Mouse (Mus musculus): ENCODE results near the gene Arpc2. TPM values are rescaled to one million over a fixed set of nuclear protein-coding genes. Genes with fewer than 3 reads are reported as not detected.

Gene Arpc2
- total and polyA plus RNA-seq, 3 experiments: 108 to 423 (median 141) TPM

DNA sequence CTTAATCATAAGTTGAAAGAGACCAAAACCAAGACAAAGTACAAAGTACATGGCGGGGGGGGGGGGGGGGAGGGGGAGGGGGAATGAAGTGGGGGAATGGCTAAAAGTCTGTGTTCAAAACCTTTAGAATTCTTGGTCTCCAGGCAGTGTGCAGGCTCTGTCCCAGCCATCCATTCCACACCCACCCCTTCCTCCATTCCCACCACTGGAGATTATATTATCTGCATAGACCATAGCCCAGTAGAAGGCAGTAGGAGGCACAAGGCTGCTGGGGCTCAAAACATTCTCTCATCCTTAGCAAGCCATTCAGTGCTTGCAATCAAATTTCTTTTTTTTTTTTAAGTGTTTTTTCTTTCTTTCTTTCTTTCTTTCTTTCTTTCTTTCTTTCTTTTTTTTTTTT is 4.9 kb upstream of the Arpc2 start:
- no peaks in the 10 kb centered on the region for H3K9me3 ChIP-seq (replicated peaks; ENCODE audit: insufficient read depth, low read length)
- H3K27me3 ChIP-seq (ENCODE audit: control insufficient read depth in 1 of 2, insufficient read depth in 2 of 2, low read length in 2 of 2): no peaks in the 10 kb centered on the region
- no peak overlapping the region for H3K27ac ChIP-seq (ENCODE audit: control insufficient read depth, low read depth, low read length)
- peaks cover 0 to 19% of the 10 kb centered on the region in 2 experiments; a peak in 2 of 4 replicates for H3K4me1 ChIP-seq (ENCODE audit: control insufficient read depth in 1 of 2, insufficient read depth in 2 of 2, low read length in 2 of 2)
- no peak for DNase-seq (ENCODE audit: low read depth, low spot score)
- TF ChIP-seq EP300 (IDR thresholded peaks at IDR 0.05; ENCODE audit: low read depth in 1 of 2, low read length in 2 of 2): no peak
- H3K9ac ChIP-seq (ENCODE audit: control insufficient read depth, low read depth, low read length, poor library complexity, severe bottlenecking): no peak overlapping the region
- no peak overlapping the region for H3K4me3 ChIP-seq (ENCODE audit: control insufficient read depth in 1 of 2, insufficient read depth in 1 of 2, low read depth in 2 of 2, low read length in 2 of 2)
- H3K36me3 ChIP-seq (ENCODE audit: control insufficient read depth in 1 of 2, insufficient read depth in 2 of 2, low read length in 2 of 2): peaks cover 0 to 13% of the 10 kb centered on the region in 2 experiments; a peak in 2 of 4 replicates
- H3K79me2 ChIP-seq (ENCODE audit: control insufficient read depth, insufficient read depth, low read length, poor library complexity): no peaks in the 10 kb centered on the region

GRCm38 (mm10) chr1:74236590-74237317 is 870 bp downstream of the Arpc2 start:
- H3K4me1 ChIP-seq (ENCODE audit: control insufficient read depth in 1 of 2, insufficient read depth in 2 of 2, low read length in 2 of 2): peaks cover 9 to 29% of the 10 kb centered on the region in 2 experiments
- no peaks in the 10 kb centered on the region for H3K27me3 ChIP-seq (ENCODE audit: control insufficient read depth in 1 of 2, insufficient read depth in 2 of 2, low read length in 2 of 2)
- H3K9me3 ChIP-seq (replicated peaks; ENCODE audit: insufficient read depth, low read length): no peaks in the 10 kb centered on the region
- DNase-seq (ENCODE audit: low read depth, low spot score): peak; percentile 79
- peaks cover 0 to 35% of the 10 kb centered on the region in 2 experiments; a peak in 3 of 4 replicates for H3K36me3 ChIP-seq (ENCODE audit: control insufficient read depth in 1 of 2, insufficient read depth in 2 of 2, low read length in 2 of 2)
- H3K27ac ChIP-seq (ENCODE audit: control insufficient read depth, low read depth, low read length): peak overlapping the region; percentile 87
- H3K9ac ChIP-seq (ENCODE audit: control insufficient read depth, low read depth, low read length, poor library complexity, severe bottlenecking): peak overlapping the region; percentile 98
- TF ChIP-seq ELF1 (IDR thresholded peaks at IDR 0.05; ENCODE audit: low read depth, low read length) (peak; percentile 64), JUND (IDR thresholded peaks at IDR 0.05; ENCODE audit: low read depth, low read length) (no peak), MYC (IDR thresholded peaks at IDR 0.05; ENCODE audit: low read depth, low read length) (peak; percentile 59; the same call in 1 of the 2 replicates), TCF12 (IDR thresholded peaks at IDR 0.05; ENCODE audit: low read depth, low read length) (no peak), MXI1 (IDR thresholded peaks at IDR 0.05; ENCODE audit: low read depth, low read length) (peak; percentile 89), MAZ (IDR thresholded peaks at IDR 0.05; ENCODE audit: low read depth, low read length) (no peak), CHD1 (IDR thresholded peaks at IDR 0.05; ENCODE audit: low read depth, low read length) (peak; percentile 92), MYB (IDR thresholded peaks at IDR 0.05; ENCODE audit: low read depth, low read length) (no peak), ZKSCAN1 (IDR thresholded peaks at IDR 0.05; ENCODE audit: low read depth, low read length) (no peak), EP300 (IDR thresholded peaks at IDR 0.05; ENCODE audit: low read depth in 1 of 2, low read length in 2 of 2) (peak; percentile 8 to 23; a peak in 1 of 4 replicates), SIN3A (IDR thresholded peaks at IDR 0.05; ENCODE audit: low read length) (peak; percentile 75), POLR2A (IDR thresholded peaks at IDR 0.05; ENCODE audit: control insufficient read depth in 1 of 2, insufficient read depth in 1 of 2, low read depth in 1 of 2, low read length in 2 of 2, poor library complexity in 1 of 2) (peak in 1 of 2 experiments; percentile 78; a peak in 1 of 4 replicates)
- peak overlapping the region; percentile 96 to 98 for H3K4me3 ChIP-seq (ENCODE audit: control insufficient read depth in 1 of 2, insufficient read depth in 1 of 2, low read depth in 2 of 2, low read length in 2 of 2)
- H3K79me2 ChIP-seq (ENCODE audit: control insufficient read depth, insufficient read depth, low read length, poor library complexity): peaks cover 49% of the 10 kb centered on the region

- no peaks in the 10 kb centered on the region for H3K9me3 ChIP-seq (replicated peaks; ENCODE audit: insufficient read depth, low read length)
- peak overlapping the region; percentile 96 to 98 for H3K4me3 ChIP-seq (ENCODE audit: control insufficient read depth in 1 of 2, insufficient read depth in 1 of 2, low read depth in 2 of 2, low read length in 2 of 2)
- H3K9ac ChIP-seq (ENCODE audit: control insufficient read depth, low read depth, low read length, poor library complexity, severe bottlenecking): peak overlapping the region; percentile 98
- no peak for TF ChIP-seq MXI1 (IDR thresholded peaks at IDR 0.05; ENCODE audit: low read depth, low read length)
- TF ChIP-seq ZNF384 (IDR thresholded peaks at IDR 0.05; ENCODE audit: low read depth, low read length): no peak
- no peak for TF ChIP-seq MYC (IDR thresholded peaks at IDR 0.05; ENCODE audit: low read depth, low read length)
- no peak for TF ChIP-seq MAZ (IDR thresholded peaks at IDR 0.05; ENCODE audit: low read depth, low read length)
- TF ChIP-seq JUND (IDR thresholded peaks at IDR 0.05; ENCODE audit: low read depth, low read length): no peak
- TF ChIP-seq POLR2AphosphoS5 (IDR thresholded peaks at IDR 0.05; ENCODE audit: borderline replicate concordance, low read depth, low read length): no peak
- TF ChIP-seq TCF12 (IDR thresholded peaks at IDR 0.05; ENCODE audit: low read depth, low read length): no peak
- no peak for TF ChIP-seq CHD2 (IDR thresholded peaks at IDR 0.05; ENCODE audit: low read length)
- TF ChIP-seq CHD1 (IDR thresholded peaks at IDR 0.05; ENCODE audit: low read depth, low read length): no peak
- TF ChIP-seq MEF2A (IDR thresholded peaks at IDR 0.05; ENCODE audit: extremely low read depth, insufficient replicate concordance, low read depth, low read length, poor library complexity, severe bottlenecking): no peak
- TF ChIP-seq ETS1 (IDR thresholded peaks at IDR 0.05; ENCODE audit: low read depth, low read length): no peak
- TF ChIP-seq RCOR1 (IDR thresholded peaks at IDR 0.05; ENCODE audit: low read depth, low read length): no peak
- TF ChIP-seq EP300 (IDR thresholded peaks at IDR 0.05; ENCODE audit: low read depth in 1 of 2, low read length in 2 of 2): no peak
- no peak for TF ChIP-seq UBTF (IDR thresholded peaks at IDR 0.05; ENCODE audit: borderline replicate concordance, insufficient read depth, low read depth, low read length)
- no peak for TF ChIP-seq MYB (IDR thresholded peaks at IDR 0.05; ENCODE audit: low read depth, low read length)
- TF ChIP-seq E2F4 (IDR thresholded peaks at IDR 0.05; ENCODE audit: borderline replicate concordance, low read depth, low read length): no peak
- peaks cover 9 to 26% of the 10 kb centered on the region in 2 experiments for H3K4me1 ChIP-seq (ENCODE audit: control insufficient read depth in 1 of 2, insufficient read depth in 2 of 2, low read length in 2 of 2)
- peaks cover 58% of the 10 kb centered on the region for H3K79me2 ChIP-seq (ENCODE audit: control insufficient read depth, insufficient read depth, low read length, poor library complexity)
- peak overlapping the region; percentile 87 for H3K27ac ChIP-seq (ENCODE audit: control insufficient read depth, low read depth, low read length)
- no peaks in the 10 kb centered on the region for H3K27me3 ChIP-seq (ENCODE audit: control insufficient read depth in 1 of 2, insufficient read depth in 2 of 2, low read length in 2 of 2)
- DNase-seq (ENCODE audit: low read depth, low spot score): peak; percentile 65
- peaks cover 0 to 37% of the 10 kb centered on the region in 2 experiments for H3K36me3 ChIP-seq (ENCODE audit: control insufficient read depth in 1 of 2, insufficient read depth in 2 of 2, low read length in 2 of 2)
Measured at GRCm38 (mm10) chr1:74237671-74238070, 1.8 kb downstream of the Arpc2 start.

All from MEL (cell line).